Mouse (Mus musculus) hindbrain, embryonic 13.5 days (tissue): ENCODE results near the gene Myl7. TPM values are rescaled to one million over a fixed set of nuclear protein-coding genes. Genes with fewer than 3 reads are reported as not detected.

ENCODE experiments used
- ATAC-seq: fragments of 200-750 bp; cut with Nextera tagmentation; 2 replicates; pipeline ENCODE4 v1.8.0; 2017; ENCODE audit warnings: moderate TSS enrichment; ENCODE audit not compliant: low FRiP score
- H3K27ac ChIP-seq: fragments of 300-500 bp; sonication (generic); 2 replicates; pipeline ENCODE4 v1.5.1; 2015; ENCODE audit warnings: inconsistent platforms, mild to moderate bottlenecking, moderate library complexity
- H3K27me3 ChIP-seq: fragments of 300-500 bp; sonication (generic); 2 replicates; pipeline ENCODE4 v1.6.1; 2015; ENCODE audit warnings: mild to moderate bottlenecking, inconsistent platforms
- H3K36me3 ChIP-seq: fragments of 300-500 bp; sonication (generic); 2 replicates; pipeline ENCODE4 v1.6.1; 2015; ENCODE audit warnings: mild to moderate bottlenecking, inconsistent platforms
- H3K4me1 ChIP-seq: fragments of 300-500 bp; sonication (generic); replicated peaks from 2 replicates; pipeline ENCODE4 v1.6.1; 2015; ENCODE audit warnings: inconsistent platforms
- H3K4me2 ChIP-seq: fragments of 300-500 bp; sonication (generic); 2 replicates; pipeline ENCODE4 v1.6.1; 2015; ENCODE audit warnings: inconsistent platforms, mild to moderate bottlenecking, moderate library complexity
- H3K4me3 ChIP-seq: fragments of 300-500 bp; sonication (generic); 2 replicates; pipeline ENCODE4 v1.5.1; 2015; ENCODE audit warnings: mild to moderate bottlenecking, inconsistent platforms
- H3K9ac ChIP-seq: fragments of 300-500 bp; sonication (generic); 2 replicates; pipeline ENCODE4 v1.6.1; 2015; ENCODE audit warnings: mild to moderate bottlenecking, inconsistent platforms
- H3K9me3 ChIP-seq: fragments of 300-500 bp; sonication (generic); 2 replicates; pipeline ENCODE4 v1.6.1; 2016; ENCODE audit warnings: inconsistent platforms
- WGBS: fragments of 180-500 bp; shearing (Covaris S2); methylation state at CpG from one replicate; pipeline ENCODE4 v1.1.7; 2015; 5-methylcytosine and 5-hydroxymethylcytosine counted together
- polyA plus RNA-seq: library from polyadenylated mRNA; unstranded; fragments of >200 nt; fragmentation: Nextera tagmentation; extraction: Ambion mirVana; gene quantifications from 2 replicates; pipeline ENCODE4 v1.2.1, GENCODE M21; 2015

Myl7 gene
- polyA plus RNA-seq, 1 experiment from 2014 or later, result 1.9 TPM

- ATAC-seq, result no peak
- H3K27ac ChIP-seq, result no peak overlapping the region
- no peaks in the 10 kb centered on the region for H3K36me3 ChIP-seq
- no peak overlapping the region for H3K4me2 ChIP-seq
- WGBS, result 89% methylated on average over 5 of the region's 5 CpGs
- no peaks in the 10 kb centered on the region for H3K27me3 ChIP-seq
- no peak overlapping the region for H3K9ac ChIP-seq
- H3K4me3 ChIP-seq, result no peak overlapping the region
- peaks cover 6% of the 10 kb centered on the region; the same call in 1 of the 2 replicates for H3K4me1 ChIP-seq
- no peaks in the 10 kb centered on the region for H3K9me3 ChIP-seq
Measured at GRCm38 (mm10) chr11:5915429-5916177, 17.0 kb upstream of the Myl7 start.

- peaks cover 6% of the 10 kb centered on the region; the same call in 1 of the 2 replicates for H3K4me1 ChIP-seq
- H3K27ac ChIP-seq, result no peak overlapping the region
- no peaks in the 10 kb centered on the region for H3K27me3 ChIP-seq
- WGBS, result 59% methylated on average over 5 of the region's 5 CpGs
- H3K4me3 ChIP-seq, result no peak overlapping the region
- no peak overlapping the region for H3K4me2 ChIP-seq
- H3K9me3 ChIP-seq, result no peaks in the 10 kb centered on the region
- H3K36me3 ChIP-seq, result no peaks in the 10 kb centered on the region
- no peak overlapping the region for H3K9ac ChIP-seq
- ATAC-seq, result no peak
Measured at GRCm38 (mm10) chr11:5914940-5915339, 16.4 kb upstream of the Myl7 start.

DNA sequence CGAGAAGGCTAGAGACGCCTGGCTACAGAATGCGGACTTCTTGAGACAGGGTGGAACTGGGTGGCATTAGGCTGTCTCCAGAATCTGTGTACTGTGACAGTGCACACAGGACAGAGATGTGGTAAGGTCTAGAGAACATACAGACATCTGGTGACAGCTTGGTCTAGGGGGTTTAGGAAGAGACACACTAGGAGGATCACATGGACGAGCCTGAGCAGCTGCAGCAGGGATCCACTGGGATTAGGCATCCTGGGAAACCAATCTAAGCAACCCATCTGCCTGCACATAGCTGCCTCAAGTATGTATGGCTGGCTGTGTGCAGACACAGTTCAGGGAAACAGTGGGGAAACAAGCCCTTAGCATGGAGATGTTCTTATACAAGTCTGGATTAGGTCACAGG is 15.4 kb upstream of the Myl7 start:
- no peaks in the 10 kb centered on the region for H3K9me3 ChIP-seq

DNA sequence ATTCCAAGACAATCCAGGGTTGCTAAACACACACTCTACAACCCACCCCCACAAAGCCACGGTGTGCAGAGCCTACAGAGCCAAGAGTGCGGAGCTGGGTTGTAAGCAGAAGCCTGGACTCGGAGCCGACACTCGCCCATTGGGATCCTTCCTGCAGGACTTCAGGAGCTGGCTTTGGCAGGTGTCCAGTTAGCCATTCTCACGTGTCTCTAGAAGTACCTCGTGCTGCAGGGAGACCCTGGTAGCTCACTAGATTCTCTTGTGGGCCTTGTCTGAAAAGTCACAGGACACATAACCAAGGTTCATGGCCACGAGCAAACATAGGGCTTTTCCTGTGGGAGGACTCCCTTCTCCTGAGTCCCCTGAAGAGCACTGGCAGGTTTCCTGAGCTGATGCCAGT is 14.7 kb upstream of the Myl7 start:
- WGBS, result 66% methylated on average over 8 of the region's 8 CpGs
- Histone ChIP-seq H3K9ac (no peak overlapping the region), H3K9me3 (no peaks in the 10 kb centered on the region), H3K4me3 (no peak overlapping the region), H3K4me1 (peaks cover 6% of the 10 kb centered on the region; the same call in 1 of the 2 replicates), H3K36me3 (no peaks in the 10 kb centered on the region), H3K27me3 (no peaks in the 10 kb centered on the region; the same call in 1 of the 2 replicates), H3K4me2 (no peak overlapping the region), H3K27ac (no peak overlapping the region)
- ATAC-seq, result no peak

More for the DNA sequence above, 15.4 kb upstream of the Myl7 start:
- 76% methylated on average over 4 of the region's 4 CpGs for WGBS
- no peak overlapping the region for H3K4me2 ChIP-seq
- peaks cover 6% of the 10 kb centered on the region; the same call in 1 of the 2 replicates for H3K4me1 ChIP-seq
- H3K9ac ChIP-seq, result no peak overlapping the region
- H3K27me3 ChIP-seq, result no peaks in the 10 kb centered on the region; the same call in 1 of the 2 replicates
- no peak for ATAC-seq
- no peak overlapping the region for H3K4me3 ChIP-seq
- H3K27ac ChIP-seq, result no peak overlapping the region
- no peaks in the 10 kb centered on the region for H3K36me3 ChIP-seq

DNA sequence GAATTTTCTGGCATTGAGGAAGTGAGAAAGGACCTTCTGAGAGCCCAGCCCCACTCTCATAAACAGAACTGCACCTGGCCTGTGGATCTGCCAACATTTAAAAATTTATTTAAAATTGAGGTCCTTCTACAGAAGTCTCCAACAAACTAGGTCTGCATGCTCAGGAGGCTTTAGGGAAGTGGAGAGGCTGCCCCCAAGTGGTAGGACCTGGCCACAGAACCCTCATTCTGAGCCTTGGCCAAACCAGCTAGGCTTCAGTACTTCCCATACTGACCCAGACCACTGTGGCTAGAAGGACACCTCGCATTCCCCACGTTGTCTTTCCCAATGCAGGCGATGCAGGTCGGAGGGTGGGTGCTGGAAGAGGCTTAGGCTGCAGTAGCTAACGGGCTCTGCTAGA is 14.1 kb upstream of the Myl7 start:
- no peaks in the 10 kb centered on the region for H3K9me3 ChIP-seq
- H3K27ac ChIP-seq, result no peak overlapping the region
- H3K27me3 ChIP-seq, result no peaks in the 10 kb centered on the region; the same call in 1 of the 2 replicates
- ATAC-seq, result no peak
- no peak overlapping the region for H3K4me3 ChIP-seq
- WGBS, result 32% methylated on average over 5 of the region's 5 CpGs
- no peaks in the 10 kb centered on the region for H3K36me3 ChIP-seq
- peaks cover 6% of the 10 kb centered on the region; the same call in 1 of the 2 replicates for H3K4me1 ChIP-seq
- H3K9ac ChIP-seq, result no peak overlapping the region
- no peak overlapping the region for H3K4me2 ChIP-seq

DNA sequence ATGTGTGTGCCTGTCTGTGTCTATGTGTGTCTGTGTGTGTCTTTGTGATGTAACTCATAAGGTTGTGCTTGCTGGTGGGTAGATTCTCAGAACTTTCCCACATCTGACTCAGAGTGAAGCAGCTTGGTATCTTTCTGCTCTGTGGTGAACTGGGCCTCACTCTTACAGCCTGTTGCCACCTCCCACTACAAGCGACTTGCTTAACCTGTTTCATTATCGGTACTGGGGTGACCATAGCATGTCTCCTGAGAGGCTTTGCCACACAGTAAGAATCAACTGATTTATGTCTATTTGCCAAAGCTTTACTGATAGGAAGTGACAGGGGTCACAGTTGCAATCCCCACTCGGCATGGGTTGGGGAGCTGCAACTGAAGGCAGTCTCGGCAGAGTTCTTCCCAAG is 10.1 kb upstream of the Myl7 start:
- no peak overlapping the region for H3K4me2 ChIP-seq
- no peaks in the 10 kb centered on the region; the same call in 1 of the 2 replicates for H3K27me3 ChIP-seq
- no peaks in the 10 kb centered on the region for H3K9me3 ChIP-seq
- WGBS, result 93% methylated on average over 4 of the region's 4 CpGs
- no peak overlapping the region for H3K27ac ChIP-seq
- H3K4me3 ChIP-seq, result no peak overlapping the region
- no peaks in the 10 kb centered on the region for H3K36me3 ChIP-seq
- no peak overlapping the region for H3K9ac ChIP-seq
- peaks cover 6% of the 10 kb centered on the region; the same call in 1 of the 2 replicates for H3K4me1 ChIP-seq
- no peak for ATAC-seq

DNA sequence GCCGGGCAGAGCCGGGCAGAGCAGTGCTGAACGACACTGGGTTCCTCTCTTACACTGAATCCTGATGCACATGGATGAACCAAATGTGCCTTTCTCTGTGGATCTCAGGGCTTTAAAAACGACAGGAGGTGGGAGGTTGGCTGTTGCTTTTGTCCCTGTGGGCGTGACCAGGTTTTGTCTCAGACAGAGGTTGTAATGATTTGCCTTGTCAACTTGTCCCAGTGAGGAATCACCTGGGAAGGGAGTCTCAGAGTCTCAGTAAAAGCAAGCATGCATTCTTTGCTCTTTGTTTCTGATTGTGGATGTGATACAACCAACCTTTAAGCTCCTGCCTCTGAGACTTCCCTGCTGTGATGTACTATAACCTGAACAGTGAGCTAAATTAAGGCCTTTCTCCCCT is 8.5 kb upstream of the Myl7 start:
- Histone ChIP-seq H3K4me2 (no peak overlapping the region), H3K4me3 (no peak overlapping the region), H3K4me1 (peaks cover 21% of the 10 kb centered on the region), H3K9ac (no peak overlapping the region), H3K9me3 (no peaks in the 10 kb centered on the region), H3K27me3 (no peaks in the 10 kb centered on the region; the same call in none of the 2 replicates), H3K36me3 (no peaks in the 10 kb centered on the region), H3K27ac (no peak overlapping the region)
- WGBS, result 42% methylated on average over 5 of the region's 5 CpGs
- no peak for ATAC-seq

- Histone ChIP-seq H3K27ac (no peak overlapping the region; the same call in 1 of the 2 replicates), H3K36me3 (no peaks in the 10 kb centered on the region), H3K9ac (no peak overlapping the region), H3K27me3 (no peaks in the 10 kb centered on the region; the same call in none of the 2 replicates), H3K9me3 (no peaks in the 10 kb centered on the region), H3K4me1 (peaks cover 33% of the 10 kb centered on the region), H3K4me3 (no peak overlapping the region), H3K4me2 (no peak overlapping the region)
- ATAC-seq, result no peak
- WGBS, result 85% methylated on average over 10 of the region's 10 CpGs
Measured at GRCm38 (mm10) chr11:5905778-5906518, 7.4 kb upstream of the Myl7 start.

DNA sequence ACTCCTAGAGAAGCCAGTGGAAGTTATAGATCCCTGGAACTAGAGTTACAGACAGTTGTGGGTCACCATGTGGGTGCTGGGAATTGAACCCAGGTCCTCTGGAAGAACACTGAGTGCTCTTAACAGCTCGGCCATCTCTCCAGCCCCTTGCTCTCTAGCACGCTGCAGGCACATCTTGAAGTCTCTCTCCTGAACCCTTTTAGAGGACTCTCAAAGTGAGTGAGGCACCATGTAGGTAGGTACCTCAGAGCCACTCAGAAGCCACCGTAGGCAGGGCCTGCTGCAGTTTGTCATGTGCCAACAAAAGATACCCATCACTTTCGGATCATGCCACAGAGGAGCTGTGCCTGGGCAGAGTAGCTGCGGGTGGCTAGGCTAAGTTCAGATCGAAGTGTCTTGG is 6.3 kb upstream of the Myl7 start:
- H3K36me3 ChIP-seq, result no peaks in the 10 kb centered on the region
- WGBS, result 93% methylated on average over 6 of the region's 6 CpGs
- no peak overlapping the region for H3K4me3 ChIP-seq
- H3K27ac ChIP-seq, result no peak overlapping the region
- H3K9ac ChIP-seq, result no peak overlapping the region
- ATAC-seq, result no peak
- no peak overlapping the region for H3K4me2 ChIP-seq
- H3K27me3 ChIP-seq, result no peaks in the 10 kb centered on the region; the same call in none of the 2 replicates
- H3K9me3 ChIP-seq, result no peaks in the 10 kb centered on the region
- peaks cover 38% of the 10 kb centered on the region for H3K4me1 ChIP-seq

GRCm38 (mm10) chr11:5904357-5904756 is 5.8 kb upstream of the Myl7 start:
- no peak overlapping the region for H3K4me2 ChIP-seq
- no peaks in the 10 kb centered on the region for H3K9me3 ChIP-seq
- no peaks in the 10 kb centered on the region for H3K36me3 ChIP-seq
- no peak for ATAC-seq
- no peak overlapping the region for H3K4me3 ChIP-seq
- peaks cover 38% of the 10 kb centered on the region for H3K4me1 ChIP-seq
- peak overlapping the region; percentile 45; the same call in 1 of the 2 replicates for H3K27ac ChIP-seq
- 77% methylated on average over 19 of the region's 19 CpGs for WGBS
- peaks cover 1% of the 10 kb centered on the region for H3K27me3 ChIP-seq
- no peak overlapping the region for H3K9ac ChIP-seq

DNA sequence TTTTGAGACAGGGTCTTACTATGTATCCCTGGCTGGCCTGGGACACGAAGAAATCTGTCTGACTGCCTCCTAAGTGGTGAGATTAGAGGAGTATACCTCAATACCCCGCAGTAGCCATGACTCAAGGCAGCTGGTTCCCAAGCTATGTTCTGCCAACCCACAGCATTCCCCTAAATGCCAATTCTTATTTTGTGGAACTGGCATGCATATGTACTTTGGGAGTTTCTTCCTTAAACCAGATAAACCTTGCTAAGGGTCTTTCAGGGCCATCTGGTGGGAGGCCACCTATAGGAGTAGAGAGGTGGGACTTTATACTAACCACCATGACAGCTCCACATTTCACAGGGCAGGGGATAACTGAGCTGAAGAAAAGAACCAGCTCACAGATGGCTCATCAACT is 5.3 kb upstream of the Myl7 start:
- H3K4me2 ChIP-seq, result no peak overlapping the region
- H3K27me3 ChIP-seq, result peaks cover 3% of the 10 kb centered on the region; the same call in 1 of the 2 replicates
- 83% methylated on average over 2 of the region's 2 CpGs for WGBS
- no peaks in the 10 kb centered on the region for H3K36me3 ChIP-seq
- H3K27ac ChIP-seq, result no peak overlapping the region
- H3K4me3 ChIP-seq, result no peak overlapping the region
- H3K9me3 ChIP-seq, result no peaks in the 10 kb centered on the region
- H3K9ac ChIP-seq, result no peak overlapping the region
- peaks cover 38% of the 10 kb centered on the region for H3K4me1 ChIP-seq
- ATAC-seq, result no peak

- peak overlapping the region; percentile 79 for H3K9ac ChIP-seq
Measured at GRCm38 (mm10) chr11:5902390-5902789, 3.8 kb upstream of the Myl7 start.

More at GRCm38 (mm10) chr11:5902390-5902789, 3.8 kb upstream of the Myl7 start:
- peak overlapping the region; percentile 43 for H3K4me3 ChIP-seq
- H3K36me3 ChIP-seq, result no peaks in the 10 kb centered on the region
- H3K27me3 ChIP-seq, result peaks cover 16% of the 10 kb centered on the region
- H3K27ac ChIP-seq, result peak overlapping the region; percentile 88
- peak overlapping the region; percentile 68 for H3K4me2 ChIP-seq
- ATAC-seq, result peak; percentile 38
- H3K4me1 ChIP-seq, result peaks cover 45% of the 10 kb centered on the region
- H3K9me3 ChIP-seq, result no peaks in the 10 kb centered on the region
- 4% methylated on average over 6 of the region's 6 CpGs for WGBS
